Mouse (Mus musculus) lung, embryonic 14.5 days (tissue): ENCODE data around the gene Nr2c1. TPM values are rescaled to one million over a fixed set of nuclear protein-coding genes. Genes with fewer than 3 reads are reported as not detected.

Source experiments
- ATAC-seq: fragments of 200-750 bp; cut with Nextera tagmentation; 2 replicates; pipeline ENCODE4 v1.8.0; 2017; ENCODE audit warnings: mild to moderate bottlenecking, moderate TSS enrichment, moderate library complexity; ENCODE audit not compliant: insufficient read depth
- DNase-seq: peaks from one replicate; pipeline ENCODE4 v3.0.0-alpha.2; 2015
- H3K27ac ChIP-seq: fragments of 300-500 bp; sonication (generic); 2 replicates; pipeline ENCODE4 v1.5.1; 2014; ENCODE audit warnings: low read depth, mild to moderate bottlenecking, moderate library complexity
- H3K27me3 ChIP-seq: fragments of 300-500 bp; sonication (generic); 2 replicates; pipeline ENCODE4 v1.6.1; 2014; ENCODE audit warnings: low read length, control low read depth; ENCODE audit not compliant: insufficient read depth
- H3K36me3 ChIP-seq: fragments of 300-500 bp; sonication (generic); 2 replicates; pipeline ENCODE4 v1.6.1; 2014; ENCODE audit warnings: control low read depth; ENCODE audit not compliant: insufficient read depth
- H3K4me1 ChIP-seq: fragments of 300-500 bp; sonication (generic); 2 replicates; pipeline ENCODE4 v1.6.1; 2014; ENCODE audit warnings: antibody characterized with exemption, control low read depth; ENCODE audit not compliant: insufficient read depth
- H3K4me2 ChIP-seq: fragments of 300-500 bp; sonication (generic); 2 replicates; pipeline ENCODE4 v1.6.1; 2014; ENCODE audit warnings: mild to moderate bottlenecking
- H3K4me3 ChIP-seq: fragments of 300-500 bp; sonication (generic); 2 replicates; pipeline ENCODE4 v1.5.1; 2014; ENCODE audit warnings: low read depth, low read length
- H3K9ac ChIP-seq: fragments of 300-500 bp; sonication (generic); 2 replicates; pipeline ENCODE4 v1.6.1; 2014
- H3K9me3 ChIP-seq: fragments of 300-500 bp; sonication (generic); 2 replicates; pipeline ENCODE4 v1.6.1; 2016; ENCODE audit warnings: low read depth, low read length, control low read depth
- CTCF ChIP-seq: IDR thresholded peaks from 2 replicates; pipeline ENCODE4 v1.5.1; 2016; ENCODE audit warnings: antibody characterized with exemption, low read depth
- WGBS: fragments of 180-500 bp; shearing (Covaris S2); extraction: QIAGEN DNeasy Blood & Tissue Kit; methylation state at CpG from one replicate; pipeline ENCODE4 v1.1.7; 2014; 5-methylcytosine and 5-hydroxymethylcytosine counted together
- polyA plus RNA-seq: library from polyadenylated mRNA; unstranded; fragments of >200 nt; fragmentation: Nextera tagmentation; extraction: Ambion mirVana; gene quantifications from 2 replicates; pipeline ENCODE4 v1.2.1, GENCODE M21; 2014

Gene Nr2c1
- polyA plus RNA-seq, 1 experiment from 2014 or later = 10.2 TPM

GRCm38 (mm10) chr10:94158962-94159361 lies 11.1 kb downstream of the Nr2c1 start:
- TF ChIP-seq CTCF = no peak
- H3K9ac ChIP-seq = no peak overlapping the region
- no peaks in the 10 kb centered on the region for H3K4me1 ChIP-seq
- no peak overlapping the region for H3K4me2 ChIP-seq
- no peak for ATAC-seq
- no peak overlapping the region for H3K27ac ChIP-seq
- DNase-seq = no peak
- no peaks in the 10 kb centered on the region for H3K27me3 ChIP-seq
- H3K4me3 ChIP-seq = no peak overlapping the region
- H3K36me3 ChIP-seq = peaks cover 32% of the 10 kb centered on the region
- WGBS = 89% methylated on average over 6 of the region's 6 CpGs
- H3K9me3 ChIP-seq = no peaks in the 10 kb centered on the region

DNA sequence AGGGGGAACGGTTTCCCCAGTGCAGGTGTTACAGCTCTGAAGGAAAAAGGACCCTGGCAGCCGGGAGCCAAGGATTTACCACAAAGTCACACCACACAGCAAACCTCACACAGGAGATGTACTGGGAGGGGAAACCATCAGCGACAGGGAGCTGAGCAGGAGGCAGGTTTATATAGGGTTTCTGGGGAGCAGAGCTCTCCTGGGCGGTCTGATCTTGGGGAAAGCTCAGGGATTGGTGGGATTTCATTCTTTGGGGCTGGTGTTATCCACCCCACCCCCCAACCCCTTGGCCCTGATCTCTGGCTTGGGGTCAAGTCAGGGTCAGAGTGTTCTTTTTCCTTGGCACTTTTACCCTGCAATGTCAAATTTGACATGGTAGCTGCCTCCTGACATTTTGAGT lies 11.6 kb downstream of the Nr2c1 start:
- DNase-seq = no peak
- Histone ChIP-seq H3K9me3 (no peaks in the 10 kb centered on the region), H3K4me2 (no peak overlapping the region), H3K27ac (no peak overlapping the region), H3K27me3 (no peaks in the 10 kb centered on the region), H3K4me1 (no peaks in the 10 kb centered on the region), H3K9ac (no peak overlapping the region), H3K36me3 (peaks cover 36% of the 10 kb centered on the region), H3K4me3 (no peak overlapping the region)
- no peak for ATAC-seq
- TF ChIP-seq CTCF = no peak
- WGBS = 92% methylated on average over 4 of the region's 4 CpGs

DNA sequence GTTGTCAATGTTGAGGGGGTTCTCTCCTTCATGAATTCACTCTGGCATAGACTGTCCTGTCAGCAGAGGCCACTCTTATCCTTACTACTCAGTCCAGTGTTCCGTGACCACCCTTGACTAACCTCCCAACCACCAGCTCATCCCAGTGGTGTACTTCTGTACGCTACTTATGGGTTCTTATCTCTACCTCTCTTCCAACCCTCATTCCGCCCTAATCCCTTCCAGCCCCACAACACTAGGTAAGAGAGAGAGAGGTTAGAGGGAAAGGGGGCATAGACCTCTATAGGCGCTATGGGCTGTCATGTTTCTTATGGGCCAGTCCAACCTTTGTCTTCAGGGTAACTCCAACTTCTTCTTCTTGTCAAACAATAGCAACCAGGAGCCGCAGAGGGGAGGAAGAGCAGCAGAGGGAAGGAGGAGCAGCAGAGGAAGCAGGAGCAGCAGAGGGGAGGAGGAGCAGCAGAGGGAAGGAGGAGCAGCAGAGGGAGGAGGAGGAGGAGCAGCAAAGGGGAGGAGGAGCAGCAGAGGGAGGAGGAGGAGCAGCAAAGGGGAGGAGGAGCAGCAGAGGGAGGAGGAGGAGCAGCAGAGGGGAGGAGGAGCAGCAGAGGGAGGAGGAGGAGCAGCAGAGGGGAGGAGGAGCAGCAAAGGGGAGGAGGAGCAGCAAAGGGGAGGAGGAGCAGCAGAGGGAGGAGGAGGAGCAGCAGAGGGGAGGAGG lies 13.4 kb downstream of the Nr2c1 start:
- DNase-seq (no peak), ATAC-seq (no peak)
- no peak overlapping the region for H3K4me2 ChIP-seq
- H3K4me1 ChIP-seq = no peaks in the 10 kb centered on the region
- H3K27ac ChIP-seq = no peak overlapping the region
- no peaks in the 10 kb centered on the region for H3K27me3 ChIP-seq
- TF ChIP-seq CTCF = no peak
- H3K9me3 ChIP-seq = no peaks in the 10 kb centered on the region
- H3K36me3 ChIP-seq = peaks cover 45% of the 10 kb centered on the region
- 86% methylated on average over 5 of the region's 5 CpGs for WGBS
- H3K4me3 ChIP-seq = no peak overlapping the region
- H3K9ac ChIP-seq = no peak overlapping the region

DNA sequence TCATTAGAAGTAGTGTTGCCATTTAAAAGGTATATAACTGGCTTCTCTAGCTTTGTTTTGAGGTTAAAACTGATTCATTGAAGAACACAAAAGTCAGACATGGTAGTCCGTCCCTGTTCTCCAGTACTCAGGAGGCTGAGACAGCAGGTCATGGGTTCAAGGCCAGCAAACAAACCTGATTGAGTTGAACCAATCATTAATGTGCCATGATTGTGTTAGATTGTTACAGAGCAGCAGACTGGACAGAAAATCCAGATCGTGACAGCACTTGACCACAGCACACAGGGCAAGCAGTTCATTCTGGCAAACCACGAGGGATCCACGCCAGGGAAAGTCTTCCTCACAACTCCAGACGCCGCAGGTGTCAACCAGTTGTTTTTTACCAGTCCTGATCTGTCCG lies 14.2 kb downstream of the Nr2c1 start:
- Histone ChIP-seq H3K9me3 (no peaks in the 10 kb centered on the region), H3K27me3 (no peaks in the 10 kb centered on the region), H3K36me3 (peaks cover 51% of the 10 kb centered on the region), H3K27ac (no peak overlapping the region), H3K9ac (no peak overlapping the region), H3K4me1 (no peaks in the 10 kb centered on the region), H3K4me3 (no peak overlapping the region), H3K4me2 (no peak overlapping the region)
- WGBS = 89% methylated on average over 7 of the region's 7 CpGs
- no peak for TF ChIP-seq CTCF
- DNase-seq = no peak
- no peak for ATAC-seq

GRCm38 (mm10) chr10:94164104-94164845 lies 16.5 kb downstream of the Nr2c1 start:
- WGBS = 86% methylated on average over 5 of the region's 5 CpGs
- ATAC-seq (no peak), DNase-seq (no peak)
- H3K27ac ChIP-seq = no peak overlapping the region
- no peak overlapping the region for H3K4me2 ChIP-seq
- H3K4me3 ChIP-seq = no peak overlapping the region
- H3K9me3 ChIP-seq = no peaks in the 10 kb centered on the region
- no peaks in the 10 kb centered on the region for H3K27me3 ChIP-seq
- peaks cover 68% of the 10 kb centered on the region for H3K36me3 ChIP-seq
- no peak overlapping the region for H3K9ac ChIP-seq
- TF ChIP-seq CTCF = no peak
- no peaks in the 10 kb centered on the region for H3K4me1 ChIP-seq

DNA sequence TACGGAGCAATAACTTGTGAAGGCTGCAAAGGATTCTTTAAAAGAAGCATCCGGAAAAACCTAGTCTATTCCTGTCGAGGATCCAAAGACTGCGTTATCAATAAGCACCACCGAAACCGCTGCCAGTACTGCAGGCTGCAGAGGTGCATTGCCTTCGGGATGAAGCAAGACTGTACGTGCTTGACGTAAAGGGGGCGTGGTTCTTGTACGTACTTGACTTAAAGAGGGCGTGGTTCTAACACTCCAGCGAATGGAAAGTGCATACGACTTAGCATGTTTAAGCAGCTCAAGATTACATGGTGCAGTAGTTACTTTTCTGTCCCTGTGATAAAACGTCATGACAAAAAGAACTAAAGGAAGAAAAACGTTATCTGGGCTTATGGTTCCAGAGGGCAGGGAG lies 17.6 kb downstream of the Nr2c1 start:
- 79% methylated on average over 16 of the region's 16 CpGs for WGBS
- Histone ChIP-seq H3K36me3 (peaks cover 70% of the 10 kb centered on the region), H3K4me3 (no peak overlapping the region), H3K27ac (no peak overlapping the region), H3K9me3 (no peaks in the 10 kb centered on the region), H3K4me1 (no peaks in the 10 kb centered on the region), H3K27me3 (no peaks in the 10 kb centered on the region), H3K4me2 (no peak overlapping the region), H3K9ac (no peak overlapping the region)
- DNase-seq = no peak
- no peak for ATAC-seq
- no peak for TF ChIP-seq CTCF

GRCm38 (mm10) chr10:94167051-94167750 lies 19.4 kb downstream of the Nr2c1 start:
- peaks cover 73% of the 10 kb centered on the region for H3K36me3 ChIP-seq
- H3K9me3 ChIP-seq = no peaks in the 10 kb centered on the region
- no peak overlapping the region for H3K27ac ChIP-seq
- H3K27me3 ChIP-seq = no peaks in the 10 kb centered on the region
- WGBS = 89% methylated on average over 11 of the region's 11 CpGs
- ATAC-seq (no peak), DNase-seq (no peak)
- no peak for TF ChIP-seq CTCF
- no peaks in the 10 kb centered on the region; the same call in 1 of the 2 replicates for H3K4me1 ChIP-seq
- H3K4me2 ChIP-seq = no peak overlapping the region
- no peak overlapping the region for H3K9ac ChIP-seq
- H3K4me3 ChIP-seq = no peak overlapping the region
